In genomic region chr6:34044846-34045540, GRCm38 (mm10) we compare ENCODE assay signal across 23 mouse cellular contexts. TPM values are rescaled to one million over a fixed set of nuclear protein-coding genes. Genes with fewer than 3 reads are reported as not detected.
A peak's percentile ranks its signal among the peaks of the same experiment; 100 is the strongest.
DNase-seq lines count a peak whose midpoint lies in the region; ATAC-seq and TF ChIP-seq lines count a peak whose summit lies in the region.
"Had no signal": no experiment of that assay in that cellular context is flagged by ENCODE, and none has a peak within 500 bp of the region (broad histone marks: within the 10 kb centered on the region; RNA-seq: fewer than 3 reads in every experiment).

No protein-coding gene starts in this region.

- H3K27me3 ChIP-seq in cerebellum, adult 2 months (ENCODE audit: control insufficient read depth, insufficient read depth, low read length), result no peaks in the 10 kb centered on the region; the same call in 1 of the 2 replicates
- no peaks in the 10 kb centered on the region for H3K27me3 ChIP-seq in heart, embryonic 10.5 days (ENCODE audit: insufficient read depth, poor library complexity, severe bottlenecking)
- H3K27me3 ChIP-seq in kidney, embryonic 16.5 days (ENCODE audit: insufficient read depth, low read length), result no peaks in the 10 kb centered on the region
- H3K27me3 ChIP-seq in limb, embryonic 10.5 days (ENCODE audit: low read depth, poor library complexity, severe bottlenecking), result peaks cover 11% of the 10 kb centered on the region; the same call in 1 of the 2 replicates
- H3K27me3 ChIP-seq: hindbrain, embryonic 12.5 days; kidney, embryonic 15.5 days; limb, embryonic 15.5 days; midbrain, embryonic 13.5 days had no signal

- no peak overlapping the region for H3K27ac ChIP-seq in cerebellum, adult 2 months (ENCODE audit: insufficient read depth, low read length)
- H3K27ac ChIP-seq in heart, embryonic 10.5 days, result peak overlapping the region; percentile 25; the same call in 1 of the 2 replicates
- 0 out of 2 replicates have a peak overlapping the region, but pooled peaks have one; percentile 26 for H3K27ac ChIP-seq in kidney, embryonic 16.5 days (ENCODE audit: low read length)
- 0 out of 2 replicates have a peak overlapping the region, but pooled peaks have one; percentile 25 for H3K27ac ChIP-seq in limb, embryonic 10.5 days
- H3K27ac ChIP-seq: hindbrain, embryonic 12.5 days; limb, embryonic 15.5 days; liver, embryonic 14.5 days; midbrain, embryonic 13.5 days had no signal

- ATAC-seq in kidney, embryonic 16.5 days (ENCODE audit: low FRiP score, low TSS enrichment), result no peak
- ATAC-seq: intestine, postnatal 0 days; midbrain, embryonic 13.5 days had no signal

- 54% methylated on average over 9 of the region's 9 CpGs for WGBS in cerebellum, adult 2 months
- 84% methylated on average over 9 of the region's 9 CpGs for whole genome bisulfite sequencing in heart, embryonic 10.5 days
- 72% methylated on average over 9 of the region's 9 CpGs for WGBS in kidney, embryonic 16.5 days
- 86% methylated on average over 9 of the region's 9 CpGs for WGBS in limb, embryonic 10.5 days

- no peak overlapping the region for H3K4me3 ChIP-seq in cerebellum, adult 2 months (replicated peaks; ENCODE audit: insufficient read depth, low read depth, low read length)
- H3K4me3 ChIP-seq in heart, embryonic 10.5 days, result no peak overlapping the region
- no peak overlapping the region for H3K4me3 ChIP-seq in kidney, embryonic 16.5 days (ENCODE audit: low read length)
- no peak overlapping the region for H3K4me3 ChIP-seq in limb, embryonic 10.5 days
- H3K4me3 ChIP-seq: embryonic facial prominence, embryonic 10.5 days; hindbrain, embryonic 12.5 days; kidney, embryonic 15.5 days; limb, embryonic 15.5 days; midbrain, embryonic 13.5 days had no signal

- DNase-seq in cerebellum, postnatal 10 days, result peak; percentile 41 to 56
- DNase-seq in cerebellum, adult 2 months, result no peak
- no peak for DNase-seq in heart, embryonic 10.5 days (ENCODE audit: low spot score)
- DNase-seq in heart, postnatal 4 days, result no peak
- DNase-seq in kidney, adult 9 months, result no peak
- no peak for DNase-seq in limb, embryonic 10.5 days (ENCODE audit: low spot score)
- DNase-seq: adrenal gland, postnatal 10 days; cerebellum, adult 9-10 months; gastrocnemius, postnatal 25 days; layer of hippocampus, adult 9-11 months; thymus, adult 18-20 months; thymus, postnatal 36 days had no signal

- H3K4me1 ChIP-seq in cerebellum, adult 2 months (ENCODE audit: control insufficient read depth, insufficient read depth, low read length), result no peaks in the 10 kb centered on the region
- H3K4me1 ChIP-seq in heart, embryonic 10.5 days, result peaks cover 44% of the 10 kb centered on the region
- H3K4me1 ChIP-seq in kidney, embryonic 16.5 days (ENCODE audit: insufficient read depth, low read length), result peaks cover 11% of the 10 kb centered on the region; the same call in 1 of the 2 replicates
- peaks cover 13% of the 10 kb centered on the region for H3K4me1 ChIP-seq in limb, embryonic 10.5 days

- H3K9me3 ChIP-seq in heart, embryonic 10.5 days, result no peaks in the 10 kb centered on the region
- no peaks in the 10 kb centered on the region for H3K9me3 ChIP-seq in kidney, embryonic 16.5 days (ENCODE audit: low read length)
- H3K9me3 ChIP-seq in limb, embryonic 10.5 days (replicated peaks), result no peaks in the 10 kb centered on the region
- H3K9me3 ChIP-seq: embryonic facial prominence, embryonic 10.5 days; hindbrain, embryonic 12.5 days; kidney, embryonic 15.5 days; limb, embryonic 15.5 days; midbrain, embryonic 13.5 days had no signal

- no peaks in the 10 kb centered on the region for H3K36me3 ChIP-seq in heart, embryonic 10.5 days
- no peaks in the 10 kb centered on the region for H3K36me3 ChIP-seq in kidney, embryonic 16.5 days (ENCODE audit: insufficient read depth, low read length)
- no peaks in the 10 kb centered on the region for H3K36me3 ChIP-seq in limb, embryonic 10.5 days
- H3K36me3 ChIP-seq: embryonic facial prominence, embryonic 10.5 days; hindbrain, embryonic 12.5 days; kidney, embryonic 15.5 days; limb, embryonic 15.5 days; midbrain, embryonic 13.5 days had no signal

- TF ChIP-seq CTCF in cerebellum, adult 2 months (IDR thresholded peaks at IDR 0.05; ENCODE audit: borderline replicate concordance, insufficient read depth, low read depth, low read length), result no peak

- H3K4me2 ChIP-seq in kidney, embryonic 16.5 days (replicated peaks; ENCODE audit: low read depth, low read length), result no peak overlapping the region
- H3K4me2 ChIP-seq: hindbrain, embryonic 12.5 days; kidney, embryonic 15.5 days; limb, embryonic 15.5 days; midbrain, embryonic 13.5 days had no signal

- no peak overlapping the region for H3K9ac ChIP-seq in kidney, embryonic 16.5 days (replicated peaks; ENCODE audit: low read length)
- H3K9ac ChIP-seq: hindbrain, embryonic 12.5 days; kidney, embryonic 15.5 days; limb, embryonic 15.5 days; liver, embryonic 14.5 days; midbrain, embryonic 13.5 days had no signal

- TF ChIP-seq POLR2A in cerebellum, adult 2 months (IDR thresholded peaks at IDR 0.05; ENCODE audit: borderline replicate concordance, insufficient read depth, low read length), result no peak

RNA-seq across cellular contexts. Expression of gene Lrguk, which starts 15.7 kb away (rescaled TPM):
- polyA plus RNA-seq in cerebellum, adult 2 months (2012; rRNA removed), result 0.41 and 0.43 TPM in 2 replicates
- polyA plus RNA-seq in heart, embryonic 10.5 days (2016; fragmentation: Nextera tagmentation; extraction: Ambion mirVana), result 0.52 and 0.88 TPM in 2 replicates
- total RNA-seq in heart, postnatal 4 days (2021), result under 1 TPM; 0.21 to 0.25 TPM
- polyA plus RNA-seq in kidney, embryonic 16.5 days (2015; fragmentation: Nextera tagmentation; extraction: Ambion mirVana), result 0.91 and 1.3 TPM in 2 replicates
- polyA plus RNA-seq in limb, embryonic 10.5 days (2016; fragmentation: Nextera tagmentation; extraction: Ambion mirVana), result 0.81 and 1.3 TPM in 2 replicates
- total RNA-seq: megakaryocyte, adult 5-6 weeks; monocyte, adult 5-6 weeks had no signal
- polyA plus RNA-seq: small intestine, adult 2 months had no signal

Comparison
In these comparisons a context has a peak if more than half of its experiments do, and no peak if none do; other contexts are left out.
1. DNase-seq: peak in cerebellum, postnatal 10 days (2 of 2); none in cerebellum, adult 2 months (0 of 2), heart, embryonic 10.5 days (single experiment), heart, postnatal 4 days (single experiment), kidney, adult 9 months (single experiment) and limb, embryonic 10.5 days (single experiment).